ENCODE assay signal across 8 mouse cellular contexts in genomic region chr5:24983539-24983938, GRCm38 (mm10).
A peak's percentile ranks its signal among the peaks of the same experiment; 100 is the strongest.
DNase-seq lines count a peak whose midpoint lies in the region; ATAC-seq and TF ChIP-seq lines count a peak whose summit lies in the region.

No protein-coding gene starts in this region.

- peak; percentile 69 for TF ChIP-seq CTCF in left cerebral cortex, adult 2 months (IDR thresholded peaks at IDR 0.05)
- peak; percentile 84 for TF ChIP-seq CTCF in liver, postnatal 0 days (IDR thresholded peaks at IDR 0.05; ENCODE audit: low read depth)

- peaks cover 20% of the 10 kb centered on the region for H3K4me1 ChIP-seq in liver, postnatal 0 days (ENCODE audit: insufficient read depth)

- peak; percentile 43 to 57 for DNase-seq in left cerebral cortex, adult 2 months (ENCODE audit: extremely low spot score in 1 of 2, low spot score in 2 of 2)
- no peak for DNase-seq in left cerebral cortex, adult 11 months (ENCODE audit: low spot score)
- DNase-seq in MN1 (ENCODE audit: low spot score): peak; percentile 44
- DNase-seq in cerebellum, postnatal 4 days (ENCODE audit: low spot score in 2 of 2): peak; percentile 51 to 68
- peak; percentile 74 to 82 for DNase-seq in heart, postnatal 10 days
- DNase-seq in liver, postnatal 0 days: peak; percentile 71
- DNase-seq in gastrocnemius, postnatal 25 days: no peak

- peak overlapping the region; percentile 59; the same call in 1 of the 2 replicates for H3K27ac ChIP-seq in left cerebral cortex, adult 2 months
- no peak overlapping the region for H3K27ac ChIP-seq in liver, postnatal 0 days (ENCODE audit: low read depth)

- no peaks in the 10 kb centered on the region for H3K9me3 ChIP-seq in liver, postnatal 0 days (ENCODE audit: low read length)

- WGBS in liver, postnatal 0 days (ENCODE audit: insufficient replicate concordance): 8% methylated on average over 3 of the region's 3 CpGs

- no peak overlapping the region for H3K9ac ChIP-seq in liver, postnatal 0 days (replicated peaks)

- no peak for TF ChIP-seq EP300 in liver, postnatal 0 days (IDR thresholded peaks at IDR 0.05; ENCODE audit: low read depth)

- H3K4me3 ChIP-seq in left cerebral cortex, adult 2 months: no peak overlapping the region
- H3K4me3 ChIP-seq in liver, postnatal 0 days (ENCODE audit: low read depth, low read length): no peak overlapping the region

- H3K27me3 ChIP-seq in liver, postnatal 0 days (ENCODE audit: insufficient read depth, low read length): no peaks in the 10 kb centered on the region

- peak; percentile 26; the same call in 1 of the 2 replicates for ATAC-seq in liver, postnatal 0 days
- ATAC-seq in neutrophil, adult 5-6 weeks (ENCODE audit: extremely low read depth, insufficient number of reproducible peaks, low FRiP score, poor library complexity, severe bottlenecking): 0 out of 2 replicates have a peak, but pooled peaks have one; percentile 35

- 0 out of 2 replicates have a peak, but pooled peaks cover 2% of the 10 kb centered on the region for H3K36me3 ChIP-seq in liver, postnatal 0 days (replicated peaks; ENCODE audit: insufficient read depth, low read length)

- intact Hi-C loops in left cerebral cortex, adult 2 months (cut with DNase I): no loop called here
- intact Hi-C loops in heart, postnatal 10 days (cut with DNase I): no loop called here

- H3K4me2 ChIP-seq in liver, postnatal 0 days (ENCODE audit: low read depth, low read length): no peak overlapping the region

Comparison
In these comparisons a context has a peak if more than half of its experiments do, and no peak if none do; other contexts are left out.
1. DNase-seq: peak in left cerebral cortex, adult 2 months (2 of 2), MN1 (single experiment), cerebellum, postnatal 4 days (2 of 2), heart, postnatal 10 days (2 of 2) and liver, postnatal 0 days (single experiment); none in left cerebral cortex, adult 11 months (single experiment) and gastrocnemius, postnatal 25 days (single experiment).